Mouse (Mus musculus): Measurements from ENCODE around the gene Tmem265.

- TF ChIP-seq POLR2A (IDR thresholded peaks at IDR 0.05; ENCODE audit: control insufficient read depth, extremely low read depth, insufficient read depth, low read length, poor library complexity) (no peak), CTCF (IDR thresholded peaks at IDR 0.05; ENCODE audit: borderline replicate concordance, control insufficient read depth, extremely low read depth, insufficient read depth, low read length, poor library complexity) (no peak)
Measured at GRCm38 (mm10) chr7:127561340-127561858, at the start of gene Tmem265.
